20 mouse cellular contexts compared by ENCODE assay signal in the genomic region with DNA sequence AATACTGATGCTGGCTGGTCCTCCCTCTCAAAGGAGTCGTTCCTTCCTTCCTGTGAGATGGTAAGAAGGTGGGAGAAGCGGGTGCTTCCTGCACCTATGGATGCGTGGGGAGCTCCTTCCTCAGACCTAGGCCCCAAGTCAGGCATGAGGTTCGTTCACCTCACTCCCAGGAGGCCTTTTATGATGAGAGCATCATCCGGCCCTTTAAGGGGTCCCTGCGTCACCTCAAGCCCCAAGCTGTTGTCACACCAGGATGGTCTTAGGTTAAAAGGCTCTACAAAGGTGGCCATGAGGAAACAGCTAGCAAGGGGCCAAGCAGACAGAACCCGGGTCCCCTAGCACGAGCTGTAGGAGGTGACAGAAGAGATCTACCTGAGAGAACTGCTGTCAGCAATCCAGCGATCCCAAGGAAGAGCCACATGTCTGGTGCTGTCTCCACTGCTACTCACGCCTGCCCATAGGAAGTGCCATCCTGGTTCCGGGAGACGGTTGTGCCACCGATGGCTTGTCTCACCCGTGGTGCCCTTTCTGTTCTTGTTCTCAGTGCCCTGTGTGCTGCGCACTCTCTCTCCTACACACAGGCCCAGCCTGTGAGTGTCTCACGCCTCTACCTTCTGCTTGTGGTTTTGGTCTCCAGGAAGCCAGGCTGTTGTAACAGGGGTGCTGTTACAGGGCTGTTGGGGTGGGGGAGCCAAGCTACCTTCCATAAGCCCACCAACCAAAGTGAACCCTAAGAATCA. TPM values are rescaled to one million over a fixed set of nuclear protein-coding genes. Genes with fewer than 3 reads are reported as not detected.
A peak's percentile ranks its signal among the peaks of the same experiment; 100 is the strongest.
DNase-seq lines count a peak whose midpoint lies in the region; ATAC-seq and TF ChIP-seq lines count a peak whose summit lies in the region.
"Had no signal": no experiment of that assay in that cellular context is flagged by ENCODE, and none has a peak within 500 bp of the region (broad histone marks: within the 10 kb centered on the region; RNA-seq: fewer than 3 reads in every experiment).

Gene Cd6, minus strand, starts transcription at position 623 of the 740 bp plus-strand sequence.

- peaks cover 5% of the 10 kb centered on the region; the same call in 1 of the 2 replicates for H3K4me1 ChIP-seq in heart, postnatal 0 days (ENCODE audit: control insufficient read depth, insufficient read depth)
- peaks cover 3% of the 10 kb centered on the region; the same call in 1 of the 2 replicates for H3K4me1 ChIP-seq in small intestine, adult 2 months (ENCODE audit: control insufficient read depth, insufficient read depth, insufficient read length, low read length)
- no peaks in the 10 kb centered on the region; the same call in 1 of the 2 replicates for H3K4me1 ChIP-seq in kidney, embryonic 16.5 days (ENCODE audit: insufficient read depth, low read length)
- H3K4me1 ChIP-seq: midbrain, embryonic 15.5 days had no signal

- no peak for TF ChIP-seq CTCF in heart, postnatal 0 days (IDR thresholded peaks at IDR 0.05; ENCODE audit: low read depth)
- no peak for TF ChIP-seq CTCF in small intestine, adult 2 months (IDR thresholded peaks at IDR 0.05; ENCODE audit: extremely low read depth, insufficient read length, insufficient replicate concordance, low read depth, low read length)
- TF ChIP-seq CTCF in left cerebral cortex, adult 2 months (IDR thresholded peaks at IDR 0.05): no peak

- H3K9me3 ChIP-seq in heart, postnatal 0 days (replicated peaks; ENCODE audit: control insufficient read depth, low read length): no peaks in the 10 kb centered on the region
- H3K9me3 ChIP-seq in kidney, embryonic 16.5 days (ENCODE audit: low read length): no peaks in the 10 kb centered on the region
- H3K9me3 ChIP-seq: forebrain, embryonic 12.5 days; midbrain, embryonic 15.5 days had no signal

- 86% methylated on average over 16 of the region's 16 CpGs for WGBS in heart, postnatal 0 days
- WGBS in small intestine, adult 2 months: 86% methylated on average over 16 of the region's 16 CpGs
- 85% methylated on average over 16 of the region's 16 CpGs for WGBS in kidney, embryonic 16.5 days

- H3K27me3 ChIP-seq in heart, postnatal 0 days (ENCODE audit: control insufficient read depth, insufficient read depth, low read length): no peaks in the 10 kb centered on the region
- no peaks in the 10 kb centered on the region for H3K27me3 ChIP-seq in small intestine, adult 2 months (ENCODE audit: control insufficient read depth, insufficient read depth, low read length)
- H3K27me3 ChIP-seq in kidney, embryonic 16.5 days (ENCODE audit: insufficient read depth, low read length): no peaks in the 10 kb centered on the region
- H3K27me3 ChIP-seq: forebrain, embryonic 12.5 days; midbrain, embryonic 15.5 days had no signal

- TF ChIP-seq EP300 in heart, postnatal 0 days (IDR thresholded peaks at IDR 0.05; ENCODE audit: low read depth): no peak

- H3K27ac ChIP-seq in heart, postnatal 0 days (ENCODE audit: low read depth): peak within 1 kb of the TSS; percentile 6; the same call in 1 of the 2 replicates
- no peak within 1 kb of the TSS for H3K27ac ChIP-seq in small intestine, adult 2 months (ENCODE audit: insufficient read depth, low read depth, low read length)
- H3K27ac ChIP-seq in kidney, embryonic 16.5 days (ENCODE audit: low read length): no peak within 1 kb of the TSS
- no peak within 1 kb of the TSS for H3K27ac ChIP-seq in left cerebral cortex, adult 2 months
- H3K27ac ChIP-seq: forebrain, embryonic 12.5 days; layer of hippocampus, adult 2 months; midbrain, embryonic 15.5 days; stomach, postnatal 0 days had no signal

- no peaks in the 10 kb centered on the region for H3K36me3 ChIP-seq in heart, postnatal 0 days (replicated peaks; ENCODE audit: control insufficient read depth, insufficient read depth, low read length)
- H3K36me3 ChIP-seq in small intestine, adult 2 months (ENCODE audit: control insufficient read depth, insufficient read depth, low read length): no peaks in the 10 kb centered on the region
- no peaks in the 10 kb centered on the region for H3K36me3 ChIP-seq in kidney, embryonic 16.5 days (ENCODE audit: insufficient read depth, low read length)
- H3K36me3 ChIP-seq: forebrain, embryonic 12.5 days; midbrain, embryonic 15.5 days had no signal

- no peak for DNase-seq in heart, postnatal 0 days (ENCODE audit: low spot score)
- DNase-seq in heart, postnatal 10 days: no peak
- DNase-seq in thymus, postnatal 4 days: peak; percentile 76
- DNase-seq in left cerebral cortex, adult 2 months (ENCODE audit: extremely low spot score in 1 of 2, low spot score in 2 of 2): no peak
- no peak for DNase-seq in kidney, postnatal 36 days
- DNase-seq: adrenal gland, postnatal 36 days; cerebellum, adult 9-11 months; embryo, embryonic 11 days; gastrocnemius, postnatal 25 days; heart, postnatal 36 days; left cerebral cortex, postnatal 4 days; lung, embryonic 14.5 days had no signal

- peak within 1 kb of the TSS; percentile 15; the same call in 1 of the 2 replicates for H3K4me3 ChIP-seq in heart, postnatal 0 days (ENCODE audit: low read depth, low read length)
- H3K4me3 ChIP-seq in small intestine, adult 2 months (ENCODE audit: low read depth, low read length): peak within 1 kb of the TSS; percentile 32
- no peak within 1 kb of the TSS for H3K4me3 ChIP-seq in kidney, embryonic 16.5 days (ENCODE audit: low read length)
- no peak within 1 kb of the TSS for H3K4me3 ChIP-seq in left cerebral cortex, adult 2 months
- H3K4me3 ChIP-seq: forebrain, embryonic 12.5 days; layer of hippocampus, adult 2 months; midbrain, embryonic 15.5 days had no signal

- no peak within 1 kb of the TSS; the same call in 1 of the 2 replicates for H3K4me2 ChIP-seq in heart, postnatal 0 days (ENCODE audit: low read depth, low read length)
- H3K4me2 ChIP-seq in kidney, embryonic 16.5 days (replicated peaks; ENCODE audit: low read depth, low read length): no peak within 1 kb of the TSS
- H3K4me2 ChIP-seq: forebrain, embryonic 12.5 days; lung, embryonic 14.5 days; midbrain, embryonic 15.5 days had no signal

- intact Hi-C loops in heart, postnatal 10 days (cut with DNase I): no loop called here
- intact Hi-C loops in left cerebral cortex, adult 2 months (cut with DNase I): loop anchor here (2.0 kb wide), 1 partner anchor 115 kb away; no protein-coding TSS in a partner anchor

- no peak for ATAC-seq in heart, postnatal 0 days (ENCODE audit: insufficient read depth, low read depth)
- peak; percentile 55 to 68 for ATAC-seq in hematopoietic stem cell, adult 5-6 weeks (replicated peaks in 1 of 2; ENCODE audit: insufficient read depth in 1 of 2, low FRiP score in 2 of 2, low TSS enrichment in 1 of 2, low read depth in 1 of 2, poor library complexity in 2 of 2, severe bottlenecking in 2 of 2)
- ATAC-seq in kidney, embryonic 16.5 days (ENCODE audit: low FRiP score, low TSS enrichment): no peak
- ATAC-seq: midbrain, embryonic 15.5 days had no signal

- no peak within 1 kb of the TSS for H3K9ac ChIP-seq in heart, postnatal 0 days (replicated peaks; ENCODE audit: low read depth, low read length)
- no peak within 1 kb of the TSS for H3K9ac ChIP-seq in kidney, embryonic 16.5 days (replicated peaks; ENCODE audit: low read length)
- H3K9ac ChIP-seq: forebrain, embryonic 12.5 days; lung, embryonic 14.5 days; midbrain, embryonic 15.5 days had no signal

- TF ChIP-seq POLR2A in small intestine, adult 2 months (IDR thresholded peaks at IDR 0.05; ENCODE audit: low read depth, low read length): no peak

RNA-seq across cellular contexts. Expression of gene Cd6, which starts in this region (rescaled TPM):
- 3.6 TPM in 1 of 2 replicates, not detected in the other for total RNA-seq in heart, postnatal 0 days (2014; rRNA removed; ENCODE audit: low replicate concordance)
- polyA plus RNA-seq in heart, postnatal 0 days (2015; fragmentation: Nextera tagmentation; extraction: Ambion mirVana): not detected in 2 replicates
- total RNA-seq in heart, postnatal 10 days (2021): under 1 TPM; 0.22 to 0.52 TPM
- 1.6 and 3.4 TPM in 2 replicates for total RNA-seq in hematopoietic stem cell, adult 5-6 weeks (2017)
- 3.0 and 5.4 TPM in 2 replicates for polyA plus RNA-seq in small intestine, adult 2 months (2012; rRNA removed)
- 0.13 TPM in 1 of 2 replicates, not detected in the other for polyA plus RNA-seq in kidney, embryonic 16.5 days (2015; fragmentation: Nextera tagmentation; extraction: Ambion mirVana)
- 1 to 10 TPM; 2.3 to 2.8 TPM for total RNA-seq in left cerebral cortex, adult 2 months (2021)
- total RNA-seq: left cerebral cortex, postnatal 4 days had no signal
- polyA plus RNA-seq: forebrain, embryonic 12.5 days; neural tube, embryonic 11.5 days had no signal

Comparison
In these comparisons a context has a peak if more than half of its experiments do, and no peak if none do; other contexts are left out.
1. ATAC-seq: peak in hematopoietic stem cell, adult 5-6 weeks (2 of 2); none in heart, postnatal 0 days (single experiment) and kidney, embryonic 16.5 days (single experiment).
2. H3K4me3 ChIP-seq: peak in heart, postnatal 0 days (single experiment) and small intestine, adult 2 months (single experiment); none in kidney, embryonic 16.5 days (single experiment) and left cerebral cortex, adult 2 months (single experiment).